10 mouse cellular contexts compared by ENCODE assay signal in the genomic region with DNA sequence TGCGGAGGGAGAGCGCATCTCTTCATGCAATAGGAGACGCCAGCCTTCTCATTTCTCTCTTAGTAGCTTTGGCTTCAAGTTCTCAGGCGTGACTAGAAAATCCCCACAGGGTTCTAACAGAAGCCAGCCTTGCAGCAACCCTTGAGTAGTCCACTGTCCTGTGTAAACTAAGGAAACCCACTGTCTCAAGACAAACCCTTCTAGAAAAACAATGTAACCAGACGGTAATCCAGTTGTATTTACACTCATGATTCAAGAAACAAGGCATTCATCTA. TPM values are rescaled to one million over a fixed set of nuclear protein-coding genes. Genes with fewer than 3 reads are reported as not detected.
DNase-seq lines count a peak whose midpoint lies in the region; ATAC-seq and TF ChIP-seq lines count a peak whose summit lies in the region.
"Had no signal": no experiment of that assay in that cellular context is flagged by ENCODE, and none has a peak within 500 bp of the region (broad histone marks: within the 10 kb centered on the region; RNA-seq: fewer than 3 reads in every experiment).

No protein-coding gene starts in this region.

- H3K27me3 ChIP-seq in liver, adult 2 months (ENCODE audit: control insufficient read depth, insufficient read depth, low read length) = no peaks in the 10 kb centered on the region
- no peaks in the 10 kb centered on the region for H3K27me3 ChIP-seq in intestine, embryonic 16.5 days (replicated peaks; ENCODE audit: control insufficient read depth, insufficient read depth, low read length)
- H3K27me3 ChIP-seq in splenic B cell, adult 2 months (ENCODE audit: control insufficient read depth, insufficient read depth, low read length, poor library complexity, severe bottlenecking) = no peaks in the 10 kb centered on the region
- H3K27me3 ChIP-seq in forebrain, embryonic 10.5 days (ENCODE audit: poor library complexity, severe bottlenecking) = no peaks in the 10 kb centered on the region
- H3K27me3 ChIP-seq: embryonic facial prominence, embryonic 13.5 days had no signal

- H3K27ac ChIP-seq in liver, adult 2 months (replicated peaks; ENCODE audit: insufficient read depth, low read depth, low read length) = 0 out of 2 replicates have a peak overlapping the region, but pooled peaks have one; percentile 38
- no peak overlapping the region for H3K27ac ChIP-seq in intestine, embryonic 16.5 days (ENCODE audit: low read length)
- H3K27ac ChIP-seq in forebrain, embryonic 10.5 days = no peak overlapping the region
- H3K27ac ChIP-seq: embryonic facial prominence, embryonic 13.5 days had no signal

- H3K4me1 ChIP-seq in liver, adult 2 months (ENCODE audit: control insufficient read depth, insufficient read depth, low read length) = no peaks in the 10 kb centered on the region; the same call in none of the 2 replicates
- peaks cover 4% of the 10 kb centered on the region; the same call in 1 of the 2 replicates for H3K4me1 ChIP-seq in intestine, embryonic 16.5 days (ENCODE audit: control insufficient read depth, insufficient read depth, low read length)
- peaks cover 7% of the 10 kb centered on the region for H3K4me1 ChIP-seq in forebrain, embryonic 10.5 days

- H3K36me3 ChIP-seq in liver, adult 2 months (ENCODE audit: control insufficient read depth, insufficient read depth, low read length) = no peaks in the 10 kb centered on the region
- H3K36me3 ChIP-seq in intestine, embryonic 16.5 days (ENCODE audit: control insufficient read depth, insufficient read depth, low read length) = no peaks in the 10 kb centered on the region
- H3K36me3 ChIP-seq in splenic B cell, adult 2 months (ENCODE audit: control insufficient read depth, insufficient read depth, low read length, poor library complexity, severe bottlenecking) = no peaks in the 10 kb centered on the region
- H3K36me3 ChIP-seq in forebrain, embryonic 10.5 days (replicated peaks) = no peaks in the 10 kb centered on the region
- H3K36me3 ChIP-seq: embryonic facial prominence, embryonic 13.5 days had no signal

- ATAC-seq in frontal cortex, adult (ENCODE audit: low TSS enrichment) = peak; percentile 31
- ATAC-seq in intestine, embryonic 16.5 days = no peak

- peak overlapping the region; percentile 46 for H3K9ac ChIP-seq in liver, adult 2 months (ENCODE audit: low read depth, low read length)
- H3K9ac ChIP-seq in intestine, embryonic 16.5 days (ENCODE audit: low read depth, low read length) = 0 out of 2 replicates have a peak overlapping the region, but pooled peaks have one; percentile 15
- H3K9ac ChIP-seq: embryonic facial prominence, embryonic 13.5 days had no signal

- no peaks in the 10 kb centered on the region for H3K79me2 ChIP-seq in liver, adult 2 months (ENCODE audit: control insufficient read depth, insufficient read depth, low read length)

- peak overlapping the region; percentile 22; the same call in 1 of the 2 replicates for H3K4me2 ChIP-seq in intestine, embryonic 16.5 days (ENCODE audit: low read depth, low read length)
- H3K4me2 ChIP-seq: embryonic facial prominence, embryonic 13.5 days had no signal

- no peak for DNase-seq in frontal cortex, postnatal 36 days (ENCODE audit: low spot score in 2 of 2)
- DNase-seq in liver, adult 2 months (ENCODE audit: extremely low read depth, low read depth, low spot score) = no peak
- no peak for DNase-seq in liver
- peak; percentile 63 for DNase-seq in splenic B cell, adult 2 months (ENCODE audit: low read depth, low spot score)
- DNase-seq in forebrain, embryonic 10.5 days (ENCODE audit: extremely low spot score, low spot score) = no peak
- DNase-seq in layer of hippocampus, postnatal 14 days (ENCODE audit: low spot score in 2 of 2) = no peak
- DNase-seq: cerebellum, adult 11 months had no signal

- H3K9me3 ChIP-seq in intestine, embryonic 16.5 days (ENCODE audit: control insufficient read depth, low read length) = no peaks in the 10 kb centered on the region
- H3K9me3 ChIP-seq in forebrain, embryonic 10.5 days = peaks cover 5% of the 10 kb centered on the region; the same call in 1 of the 2 replicates
- H3K9me3 ChIP-seq: embryonic facial prominence, embryonic 13.5 days had no signal

- TF ChIP-seq CTCF in liver, adult 2 months (IDR thresholded peaks at IDR 0.05; ENCODE audit: low read depth, low read length) = no peak

- peak overlapping the region; percentile 62 for H3K4me3 ChIP-seq in liver, adult 2 months (ENCODE audit: insufficient read depth, low read depth, low read length)
- H3K4me3 ChIP-seq in intestine, embryonic 16.5 days (ENCODE audit: low read length) = no peak overlapping the region
- no peak overlapping the region for H3K4me3 ChIP-seq in forebrain, embryonic 10.5 days
- H3K4me3 ChIP-seq: embryonic facial prominence, embryonic 13.5 days had no signal

- no peak for TF ChIP-seq POLR2A in liver, adult 2 months (IDR thresholded peaks at IDR 0.05; ENCODE audit: extremely low read depth, insufficient read depth, low read length)

- WGBS in liver, adult 2 months = 72% methylated on average over 5 of the region's 5 CpGs
- WGBS in intestine, embryonic 16.5 days = 79% methylated on average over 5 of the region's 5 CpGs
- WGBS in forebrain, embryonic 10.5 days = 90% methylated on average over 5 of the region's 5 CpGs

RNA-seq across cellular contexts. Expression of a gene that starts 20.5 kb away (rescaled TPM):
- 38.9 and 41.8 TPM in 2 replicates for total RNA-seq in liver, adult 2 months (2014; rRNA removed)
- polyA plus RNA-seq in liver, adult 2 months (2012; rRNA removed) = 13.2 and 17.4 TPM in 2 replicates
- polyA plus RNA-seq in intestine, embryonic 16.5 days (2015; fragmentation: Nextera tagmentation; extraction: Ambion mirVana) = 57.1 and 59.9 TPM in 2 replicates
- 57.7 and 58.4 TPM in 2 replicates for polyA plus RNA-seq in forebrain, embryonic 10.5 days (2016; fragmentation: Nextera tagmentation; extraction: Ambion mirVana)
- total RNA-seq in layer of hippocampus, postnatal 14 days (2021) = 10 to 100 TPM; 76.8 to 85.7 TPM

RNA-seq across cellular contexts. Expression of a gene that starts 23.3 kb away (rescaled TPM):
- total RNA-seq in liver, adult 2 months (2014; rRNA removed) = 0.18 and 0.20 TPM in 2 replicates
- polyA plus RNA-seq in liver, adult 2 months (2012; rRNA removed) = 0.16 and 0.47 TPM in 2 replicates
- polyA plus RNA-seq in intestine, embryonic 16.5 days (2015; fragmentation: Nextera tagmentation; extraction: Ambion mirVana) = 1.1 and 2.9 TPM in 2 replicates
- polyA plus RNA-seq in forebrain, embryonic 10.5 days (2016; fragmentation: Nextera tagmentation; extraction: Ambion mirVana) = 0.12 TPM in 1 of 2 replicates, not detected in the other
- total RNA-seq in layer of hippocampus, postnatal 14 days (2021) = under 1 TPM; 0.17 to 0.28 TPM
- polyA plus RNA-seq: embryonic facial prominence, embryonic 13.5 days had no signal

RNA-seq across cellular contexts. Expression of a gene that starts 26.4 kb away (rescaled TPM):
- total RNA-seq in liver, adult 2 months (2014; rRNA removed) = 15.9 and 17.8 TPM in 2 replicates
- 4.3 and 4.8 TPM in 2 replicates for polyA plus RNA-seq in liver, adult 2 months (2012; rRNA removed)
- polyA plus RNA-seq in intestine, embryonic 16.5 days (2015; fragmentation: Nextera tagmentation; extraction: Ambion mirVana) = 12.6 and 14.4 TPM in 2 replicates
- 6.7 and 7.0 TPM in 2 replicates for polyA plus RNA-seq in forebrain, embryonic 10.5 days (2016; fragmentation: Nextera tagmentation; extraction: Ambion mirVana)
- total RNA-seq in layer of hippocampus, postnatal 14 days (2021) = 10 to 100 TPM; 13.2 to 14.4 TPM
